Mouse (Mus musculus): ENCODE measurements at regions not wholly inside any gene's neighbourhood (a gene's known extent, or its start where the extent isn't known, plus 50 kb on each side); places are given as distances from the start of the nearest gene placed in this dataset.

GRCm38 (mm10) chr16:30008451-30009357, 55.5 kb upstream of the Hes1 start:
- WGBS = 3% methylated on average over 49 of the region's 62 CpGs
- Histone ChIP-seq H3K4me2 (peak overlapping the region; percentile 96), H3K9ac (replicated peaks) (peak overlapping the region; percentile 55), H3K27ac (replicated peaks) (peak overlapping the region; percentile 76), H3K36me3 (no peaks in the 10 kb centered on the region), H3K27me3 (replicated peaks) (peaks cover 33% of the 10 kb centered on the region; the same call in 1 of the 2 replicates), H3K4me3 (replicated peaks) (peak overlapping the region; percentile 52), H3K9me3 (replicated peaks) (no peaks in the 10 kb centered on the region), H3K4me1 (peaks cover 22% of the 10 kb centered on the region)
- peak; percentile 90 for ATAC-seq (ENCODE audit: low FRiP score)

DNA sequence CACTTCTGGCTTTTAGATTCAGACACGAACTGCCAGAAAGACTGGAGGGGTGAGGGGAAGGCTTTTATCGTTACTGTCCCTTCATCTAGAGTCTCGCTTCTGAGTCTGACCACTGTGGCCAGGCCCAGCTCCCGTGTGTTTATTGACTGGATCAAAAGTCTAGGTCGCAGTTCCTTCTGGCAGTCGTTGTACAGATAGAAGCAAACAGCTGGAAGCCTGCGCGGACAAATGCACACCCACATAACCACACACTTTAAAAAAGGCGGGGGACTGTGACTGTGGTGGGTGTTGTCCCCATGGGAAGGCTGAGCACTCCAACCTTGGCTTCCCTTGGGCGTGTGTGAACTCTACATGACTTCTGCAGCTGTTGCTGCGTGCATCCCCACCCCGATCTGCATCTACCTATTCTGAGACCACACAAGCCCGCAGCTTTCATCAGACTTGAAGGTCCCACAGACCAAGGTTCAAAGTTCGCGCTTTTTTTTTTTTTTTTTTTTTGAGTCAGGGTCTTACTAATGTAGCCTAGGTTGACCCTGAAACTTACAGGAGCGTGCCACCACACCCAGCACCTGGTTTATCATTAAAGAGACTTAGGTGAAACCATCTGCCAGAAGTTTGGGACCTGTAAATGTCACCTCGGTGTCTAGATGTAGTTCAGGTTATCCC, 54.5 kb upstream of the Hes1 start:
- Histone ChIP-seq H3K27me3 (replicated peaks) (peaks cover 33% of the 10 kb centered on the region; the same call in 1 of the 2 replicates), H3K4me2 (peak overlapping the region; percentile 96), H3K4me3 (replicated peaks) (peak overlapping the region; percentile 52), H3K36me3 (no peaks in the 10 kb centered on the region), H3K27ac (replicated peaks) (no peak overlapping the region), H3K4me1 (peaks cover 22% of the 10 kb centered on the region), H3K9me3 (replicated peaks) (no peaks in the 10 kb centered on the region), H3K9ac (replicated peaks) (peak overlapping the region; percentile 55; the same call in 1 of the 2 replicates)
- WGBS = 25% methylated on average over 17 of the region's 17 CpGs
- ATAC-seq (ENCODE audit: low FRiP score) = peak; percentile 32; the same call in 1 of the 2 replicates

- Histone ChIP-seq H3K9me3 (replicated peaks) (no peaks in the 10 kb centered on the region), H3K36me3 (no peaks in the 10 kb centered on the region), H3K4me3 (replicated peaks) (no peak overlapping the region), H3K4me1 (peaks cover 16% of the 10 kb centered on the region), H3K9ac (replicated peaks) (no peak overlapping the region), H3K27me3 (replicated peaks) (peaks cover 19% of the 10 kb centered on the region), H3K27ac (replicated peaks) (no peak overlapping the region), H3K4me2 (no peak overlapping the region)
- ATAC-seq (ENCODE audit: low FRiP score) = no peak
- 63% methylated on average over 2 of the region's 2 CpGs for WGBS
These were observed 51.1 kb upstream of the Hes1 start for GRCm38 (mm10) chr16:30013123-30013522.

DNA sequence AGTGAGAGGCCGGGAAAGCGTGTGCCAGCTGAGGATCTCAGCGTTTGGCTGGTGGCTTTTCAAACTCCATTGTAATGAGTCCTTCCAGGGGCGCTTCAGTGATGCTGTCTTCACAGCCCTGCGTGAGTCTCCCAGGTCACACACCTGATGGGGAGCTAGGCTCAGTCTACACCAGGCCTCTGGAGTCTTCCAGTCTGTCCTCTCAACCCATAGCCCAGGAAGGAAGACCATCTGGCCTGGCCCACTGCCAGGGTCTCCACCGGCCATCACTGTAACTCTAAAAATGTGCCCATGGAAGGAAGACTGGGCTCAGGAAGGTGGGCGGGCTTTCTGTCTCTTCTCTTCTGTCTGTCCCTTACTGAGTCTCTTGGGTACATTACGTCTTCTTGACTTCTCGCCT, 50.2 kb upstream of the Hes1 start:
- no peaks in the 10 kb centered on the region for H3K36me3 ChIP-seq
- ATAC-seq (ENCODE audit: low FRiP score) = no peak
- no peak overlapping the region for H3K9ac ChIP-seq (replicated peaks)
- no peaks in the 10 kb centered on the region for H3K9me3 ChIP-seq (replicated peaks)
- H3K4me2 ChIP-seq = no peak overlapping the region
- peaks cover 9% of the 10 kb centered on the region for H3K4me1 ChIP-seq
- 79% methylated on average over 9 of the region's 9 CpGs for WGBS
- peaks cover 16% of the 10 kb centered on the region for H3K27me3 ChIP-seq (replicated peaks)
- no peak overlapping the region for H3K4me3 ChIP-seq (replicated peaks)
- no peak overlapping the region for H3K27ac ChIP-seq (replicated peaks)

Measured in neural tube, embryonic 15.5 days (tissue).